Mouse (Mus musculus) intestine, embryonic 14.5 days (tissue): ENCODE data around the gene Mkrn2. TPM values are rescaled to one million over a fixed set of nuclear protein-coding genes. Genes with fewer than 3 reads are reported as not detected.

Experiments used
- ATAC-seq: fragments of 200-750 bp; cut with Nextera tagmentation; replicated peaks from 2 replicates; pipeline ENCODE4 v1.8.0; 2017; ENCODE audit warnings: low read depth, moderate number of reproducible peaks, moderate TSS enrichment, moderate library complexity; ENCODE audit not compliant: low FRiP score, low TSS enrichment
- DNase-seq: peaks from one replicate; pipeline ENCODE4 v3.0.0-alpha.2; 2018; ENCODE audit warnings: low spot score
- H3K27ac ChIP-seq: fragments of 300-500 bp; sonication (generic); 2 replicates; pipeline ENCODE4 v1.5.1; 2014; ENCODE audit warnings: low read depth, mild to moderate bottlenecking, control low read depth
- H3K27me3 ChIP-seq: fragments of 300-500 bp; sonication (generic); replicated peaks from 2 replicates; pipeline ENCODE4 v1.6.1; 2014; ENCODE audit warnings: low read length, control low read depth; ENCODE audit not compliant: control insufficient read depth, insufficient read depth
- H3K36me3 ChIP-seq: fragments of 300-500 bp; sonication (generic); 2 replicates; pipeline ENCODE4 v1.6.1; 2014; ENCODE audit warnings: low read length, control low read depth; ENCODE audit not compliant: control insufficient read depth, insufficient read depth
- H3K4me1 ChIP-seq: fragments of 300-500 bp; sonication (generic); replicated peaks from 2 replicates; pipeline ENCODE4 v1.6.1; 2014; ENCODE audit warnings: low read length, control low read depth, mixed read lengths; ENCODE audit not compliant: control insufficient read depth, insufficient read depth
- H3K4me2 ChIP-seq: fragments of 300-500 bp; sonication (generic); 2 replicates; pipeline ENCODE4 v1.6.1; 2014; ENCODE audit warnings: low read length
- H3K4me3 ChIP-seq: fragments of 300-500 bp; sonication (generic); 2 replicates; pipeline ENCODE4 v1.5.1; 2014; ENCODE audit warnings: low read depth, low read length, control low read depth, mixed read lengths
- H3K9ac ChIP-seq: fragments of 300-500 bp; sonication (generic); 2 replicates; pipeline ENCODE4 v1.6.1; 2014; ENCODE audit warnings: mild to moderate bottlenecking, low read length
- H3K9me3 ChIP-seq: fragments of 300-500 bp; sonication (generic); 2 replicates; pipeline ENCODE4 v1.6.1; 2016; ENCODE audit warnings: low read length, control low read depth; ENCODE audit not compliant: control insufficient read depth
- WGBS: fragments of 180-500 bp; shearing (Covaris S2); extraction: QIAGEN DNeasy Blood & Tissue Kit; methylation state at CpG from one replicate; pipeline ENCODE4 v1.1.7; 2014; 5-methylcytosine and 5-hydroxymethylcytosine counted together
- polyA plus RNA-seq: library from polyadenylated mRNA; unstranded; fragments of >200 nt; fragmentation: Nextera tagmentation; extraction: Ambion mirVana; gene quantifications from 2 replicates; pipeline ENCODE4 v1.2.1, GENCODE M21; 2014

The Mkrn2 gene
- polyA plus RNA-seq, 1 experiment from 2014 or later, result 28.0 TPM

- Histone ChIP-seq H3K4me2 (no peak overlapping the region), H3K27me3 (no peaks in the 10 kb centered on the region), H3K9ac (no peak overlapping the region), H3K4me1 (no peaks in the 10 kb centered on the region), H3K27ac (no peak overlapping the region), H3K36me3 (no peaks in the 10 kb centered on the region), H3K9me3 (no peaks in the 10 kb centered on the region), H3K4me3 (no peak overlapping the region)
- DNase-seq (no peak), ATAC-seq (no peak)
- 73% methylated on average over 3 of the region's 3 CpGs for WGBS
These were observed 7.2 kb upstream of the Mkrn2 start for GRCm38 (mm10) chr6:115594463-115594862.

- H3K9me3 ChIP-seq, result no peaks in the 10 kb centered on the region
- H3K9ac ChIP-seq, result no peak overlapping the region
- H3K27me3 ChIP-seq, result no peaks in the 10 kb centered on the region
- no peak overlapping the region for H3K4me2 ChIP-seq
- ATAC-seq (no peak), DNase-seq (no peak)
- no peak overlapping the region for H3K27ac ChIP-seq
- WGBS, result 68% methylated on average over 3 of the region's 3 CpGs
- no peaks in the 10 kb centered on the region for H3K36me3 ChIP-seq
- H3K4me1 ChIP-seq, result no peaks in the 10 kb centered on the region
- no peak overlapping the region for H3K4me3 ChIP-seq
These were observed 6.0 kb upstream of the Mkrn2 start for GRCm38 (mm10) chr6:115595667-115596066.

GRCm38 (mm10) chr6:115601322-115601714 lies 384 bp upstream of the Mkrn2 start:
- no peak overlapping the region for H3K27ac ChIP-seq
- H3K4me1 ChIP-seq, result 0 out of 2 replicates have a peak, but pooled peaks cover 8% of the 10 kb centered on the region
- peak overlapping the region; percentile 70 for H3K4me3 ChIP-seq
- ATAC-seq (no peak), DNase-seq (peak; percentile 59)
- H3K27me3 ChIP-seq, result no peaks in the 10 kb centered on the region
- H3K36me3 ChIP-seq, result 0 out of 2 replicates have a peak, but pooled peaks cover 9% of the 10 kb centered on the region
- peak overlapping the region; percentile 82 for H3K4me2 ChIP-seq
- no peak overlapping the region for H3K9ac ChIP-seq
- WGBS, result 72% methylated on average over 4 of the region's 4 CpGs
- H3K9me3 ChIP-seq, result no peaks in the 10 kb centered on the region

GRCm38 (mm10) chr6:115606461-115606860 lies 4.8 kb downstream of the Mkrn2 start:
- 86% methylated on average over 1 of the region's 1 CpGs for WGBS
- no peak overlapping the region for H3K4me3 ChIP-seq
- H3K9ac ChIP-seq, result no peak overlapping the region
- H3K27me3 ChIP-seq, result no peaks in the 10 kb centered on the region
- H3K36me3 ChIP-seq, result peaks cover 28% of the 10 kb centered on the region
- no peak overlapping the region for H3K4me2 ChIP-seq
- ATAC-seq (no peak), DNase-seq (no peak)
- H3K4me1 ChIP-seq, result 0 out of 2 replicates have a peak, but pooled peaks cover 8% of the 10 kb centered on the region
- no peaks in the 10 kb centered on the region for H3K9me3 ChIP-seq
- H3K27ac ChIP-seq, result no peak overlapping the region

GRCm38 (mm10) chr6:115607429-115607828 lies 5.7 kb downstream of the Mkrn2 start:
- H3K27ac ChIP-seq, result no peak overlapping the region
- H3K4me3 ChIP-seq, result no peak overlapping the region
- no peak for ATAC-seq
- no peak for DNase-seq
- no peak overlapping the region for H3K4me2 ChIP-seq
- peaks cover 37% of the 10 kb centered on the region for H3K36me3 ChIP-seq
- H3K9me3 ChIP-seq, result no peaks in the 10 kb centered on the region
- H3K27me3 ChIP-seq, result no peaks in the 10 kb centered on the region
- H3K9ac ChIP-seq, result no peak overlapping the region
- H3K4me1 ChIP-seq, result 0 out of 2 replicates have a peak, but pooled peaks cover 7% of the 10 kb centered on the region
- 76% methylated on average over 4 of the region's 4 CpGs for WGBS

- H3K4me2 ChIP-seq, result no peak overlapping the region
- H3K27me3 ChIP-seq, result no peaks in the 10 kb centered on the region
- no peak overlapping the region for H3K9ac ChIP-seq
- no peaks in the 10 kb centered on the region for H3K4me1 ChIP-seq
- DNase-seq (no peak), ATAC-seq (no peak)
- WGBS, result 64% methylated on average over 3 of the region's 3 CpGs
- H3K4me3 ChIP-seq, result no peak overlapping the region
- no peaks in the 10 kb centered on the region for H3K9me3 ChIP-seq
- peaks cover 51% of the 10 kb centered on the region for H3K36me3 ChIP-seq
- no peak overlapping the region for H3K27ac ChIP-seq
These were observed 7.4 kb downstream of the Mkrn2 start for GRCm38 (mm10) chr6:115609121-115609520.

GRCm38 (mm10) chr6:115610301-115610700 lies 8.6 kb downstream of the Mkrn2 start:
- no peaks in the 10 kb centered on the region for H3K4me1 ChIP-seq
- no peak for ATAC-seq
- no peaks in the 10 kb centered on the region for H3K27me3 ChIP-seq
- DNase-seq, result no peak
- no peak overlapping the region for H3K27ac ChIP-seq
- no peak overlapping the region for H3K9ac ChIP-seq
- WGBS, result 96% methylated on average over 5 of the region's 5 CpGs
- H3K4me3 ChIP-seq, result no peak overlapping the region
- no peak overlapping the region for H3K4me2 ChIP-seq
- peaks cover 60% of the 10 kb centered on the region for H3K36me3 ChIP-seq
- no peaks in the 10 kb centered on the region for H3K9me3 ChIP-seq

GRCm38 (mm10) chr6:115613793-115614192 lies 12.1 kb downstream of the Mkrn2 start:
- no peaks in the 10 kb centered on the region for H3K9me3 ChIP-seq
- H3K4me1 ChIP-seq, result no peaks in the 10 kb centered on the region
- H3K9ac ChIP-seq, result no peak overlapping the region
- H3K27ac ChIP-seq, result no peak overlapping the region
- H3K27me3 ChIP-seq, result no peaks in the 10 kb centered on the region
- H3K4me3 ChIP-seq, result no peak overlapping the region
- no peak overlapping the region for H3K4me2 ChIP-seq
- H3K36me3 ChIP-seq, result peaks cover 89% of the 10 kb centered on the region
- ATAC-seq (no peak), DNase-seq (no peak)

- Histone ChIP-seq H3K9ac (no peak overlapping the region), H3K27me3 (no peaks in the 10 kb centered on the region), H3K4me1 (no peaks in the 10 kb centered on the region), H3K36me3 (peaks cover 95% of the 10 kb centered on the region), H3K4me2 (no peak overlapping the region), H3K4me3 (no peak overlapping the region), H3K9me3 (no peaks in the 10 kb centered on the region), H3K27ac (no peak overlapping the region)
- no peak for DNase-seq
- 86% methylated on average over 3 of the region's 3 CpGs for WGBS
- no peak for ATAC-seq
These were observed 14.3 kb downstream of the Mkrn2 start for GRCm38 (mm10) chr6:115615983-115616382.
